Mouse (Mus musculus): ENCODE data around the gene Fhl3. TPM values are rescaled to one million over a fixed set of nuclear protein-coding genes. Genes with fewer than 3 reads are reported as not detected.
"Not testable (repeated sequence)": the region's sequence is repeated elsewhere in the genome, so short reads cannot be mapped to it uniquely, and the experiment has no call there.

Fhl3 gene
- polyA plus RNA-seq, 1 experiment, result 2.2 TPM

DNA sequence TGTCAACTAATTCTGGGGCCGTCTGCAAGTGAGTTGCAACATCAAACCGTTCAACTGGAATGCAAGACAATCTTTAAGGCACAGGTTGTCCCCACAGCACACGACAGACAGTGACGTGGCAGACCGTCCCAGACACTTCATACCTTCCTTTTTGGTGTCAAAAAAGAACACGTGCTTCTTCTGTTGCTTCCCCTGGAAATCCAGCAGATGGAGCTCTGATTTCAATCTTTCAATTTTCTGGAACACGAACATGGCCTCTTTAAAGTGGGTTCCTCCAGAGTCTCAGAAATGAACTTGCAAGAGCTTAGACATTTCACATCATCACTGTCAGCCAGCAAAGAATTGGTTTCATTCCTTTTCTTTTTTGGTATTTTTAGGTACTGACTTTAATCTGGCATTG is 18.2 kb upstream of the Fhl3 start:
- DNase-seq (ENCODE audit: extremely low spot score in 1 of 2, low spot score in 1 of 2), result no peak

- no peak for DNase-seq (ENCODE audit: extremely low spot score in 1 of 2, low spot score in 1 of 2)
These were observed 17.0 kb upstream of the Fhl3 start for GRCm38 (mm10) chr4:124683474-124683873.

DNA sequence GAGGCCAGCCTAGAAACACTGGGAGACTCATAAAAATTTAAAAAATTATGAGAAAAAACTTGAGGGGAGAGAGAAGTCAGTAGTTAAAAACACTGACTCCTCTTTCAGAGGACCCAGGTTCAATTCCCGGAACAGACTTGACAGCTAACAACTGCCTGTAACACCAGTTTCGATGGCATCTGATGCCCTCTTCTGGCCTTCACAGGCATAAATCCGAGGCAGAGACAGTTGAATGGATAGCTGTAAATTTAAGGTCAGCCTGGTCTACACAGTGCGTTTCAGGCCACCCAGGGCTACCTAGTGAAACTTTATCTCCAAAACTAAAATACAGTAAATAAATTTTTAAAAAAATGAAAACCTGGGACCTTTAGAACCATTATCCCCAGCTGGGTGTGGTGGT is 15.5 kb upstream of the Fhl3 start:
- DNase-seq (ENCODE audit: extremely low spot score in 1 of 2, low spot score in 1 of 2), result no peak

- no peak for DNase-seq (ENCODE audit: extremely low spot score in 1 of 2, low spot score in 1 of 2)
These were observed 15.0 kb upstream of the Fhl3 start for GRCm38 (mm10) chr4:124685453-124685852.

DNA sequence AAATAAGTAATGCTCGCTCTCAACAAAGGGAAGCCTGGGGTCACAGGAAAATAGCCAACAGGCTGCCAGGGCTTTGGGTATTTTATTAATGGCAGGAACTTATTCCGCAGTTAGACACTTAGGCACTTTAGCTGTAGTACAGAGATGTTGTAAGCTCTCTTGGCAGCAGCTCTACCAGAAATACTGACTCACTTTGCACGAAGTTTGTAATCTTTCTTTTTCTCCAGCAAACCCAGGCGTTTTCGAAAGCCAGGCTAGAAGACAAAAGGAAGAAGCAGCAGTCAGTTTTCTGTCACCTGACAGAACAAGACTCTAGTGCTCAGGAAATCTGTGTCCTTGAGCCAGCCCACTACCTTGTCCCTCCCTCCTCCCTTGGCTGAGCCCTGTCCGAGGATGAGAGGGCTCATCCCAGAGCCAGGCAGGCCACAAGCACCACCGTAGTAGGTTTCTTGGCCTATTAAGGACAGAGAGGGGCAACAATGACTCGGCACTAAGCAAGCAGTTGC is 14.6 kb upstream of the Fhl3 start:
- no peak for DNase-seq (ENCODE audit: extremely low spot score in 1 of 2, low spot score in 1 of 2)

- no peak for DNase-seq (ENCODE audit: extremely low spot score in 1 of 2, low spot score in 1 of 2)
These were observed 9.0 kb upstream of the Fhl3 start for GRCm38 (mm10) chr4:124691455-124691854.

GRCm38 (mm10) chr4:124692416-124692861 is 8.1 kb upstream of the Fhl3 start:
- DNase-seq (ENCODE audit: extremely low spot score in 1 of 2, low spot score in 1 of 2), result no peak

DNA sequence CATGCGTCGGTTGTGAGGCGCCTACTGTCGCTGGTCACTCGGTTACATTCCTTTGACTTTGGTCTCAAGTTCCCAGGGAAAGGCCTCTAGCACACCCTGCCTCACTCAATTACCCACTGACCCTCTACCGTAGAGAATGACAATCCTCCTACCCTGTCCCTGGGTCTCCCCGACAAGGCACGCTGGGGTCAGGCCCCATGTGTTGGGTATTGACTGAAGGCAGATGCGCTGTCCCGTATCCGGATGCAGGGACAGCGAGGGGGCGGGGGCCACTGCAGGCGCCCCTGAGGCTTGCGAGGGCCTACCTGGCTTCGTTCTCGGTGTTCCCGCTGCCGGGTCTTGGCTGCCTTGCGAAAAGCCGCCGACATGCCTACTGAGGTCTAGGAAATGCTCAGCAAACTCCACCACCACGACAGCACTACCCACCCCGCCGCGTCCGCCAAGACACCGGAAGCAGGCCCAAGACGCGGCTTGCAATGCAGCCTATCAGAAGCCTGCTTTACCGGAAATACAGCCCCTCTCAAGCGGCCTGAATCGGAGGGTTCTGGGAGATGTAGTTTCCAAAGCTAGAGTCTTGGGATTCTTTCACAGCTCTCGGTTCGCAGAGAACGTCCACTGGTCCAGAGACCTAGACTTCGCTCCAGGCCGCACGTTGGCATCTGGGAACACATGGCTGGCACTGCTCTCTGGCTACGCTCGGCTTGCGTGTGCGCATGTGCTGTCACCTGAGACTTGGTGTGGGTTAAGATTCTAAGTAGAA is 7.2 kb upstream of the Fhl3 start, which contains the start of gene Utp11:
TSS of gene Utp11 (minus strand) at position 466 of the 760 bp plus-strand sequence.
- peak; percentile 78 to 91 for DNase-seq (ENCODE audit: extremely low spot score in 1 of 2, low spot score in 1 of 2)

GRCm38 (mm10) chr4:124694572-124694971 is 5.9 kb upstream of the Fhl3 start:
- no peak for DNase-seq (ENCODE audit: extremely low spot score in 1 of 2, low spot score in 1 of 2)

DNA sequence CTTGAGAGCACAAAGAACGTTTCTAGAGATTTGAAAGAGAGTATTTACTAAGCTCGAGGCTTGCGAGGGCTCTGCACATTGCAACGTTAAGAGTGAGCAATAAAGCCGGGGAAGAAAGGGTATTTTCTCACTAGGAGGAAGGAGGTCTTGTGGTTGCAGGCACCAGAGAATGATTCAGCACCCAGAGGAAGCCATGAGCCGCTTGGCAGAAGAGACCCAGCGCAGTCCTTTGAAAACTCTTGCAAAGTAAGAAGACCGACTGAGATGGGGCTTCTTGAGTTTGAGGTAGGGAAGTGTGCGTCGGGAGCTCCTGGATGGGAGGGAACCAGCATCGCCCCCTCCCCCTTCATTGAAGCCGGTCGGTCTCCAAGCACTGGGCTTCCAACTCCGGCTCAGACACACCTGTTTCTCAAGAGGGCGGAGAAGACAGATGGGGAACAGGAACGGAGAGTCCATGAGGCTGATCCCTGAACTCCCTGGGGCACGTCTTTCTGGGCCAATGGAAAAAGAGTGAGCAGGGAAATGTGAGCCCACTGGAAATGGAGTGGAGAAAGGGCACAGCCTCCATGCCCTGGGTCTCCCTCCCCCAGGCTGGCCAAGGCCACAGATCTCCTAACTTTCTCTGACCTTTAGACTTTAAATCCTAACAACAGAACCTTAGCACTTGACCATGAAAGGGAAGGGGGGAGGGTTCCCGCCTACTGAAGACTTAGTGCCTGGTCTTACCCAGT is 4.5 kb upstream of the Fhl3 start:
- no peak for DNase-seq (ENCODE audit: extremely low spot score in 1 of 2, low spot score in 1 of 2)

- no peak for DNase-seq (ENCODE audit: extremely low spot score in 1 of 2, low spot score in 1 of 2)
These were observed 710 bp upstream of the Fhl3 start for GRCm38 (mm10) chr4:124699791-124700190.

- DNase-seq (ENCODE audit: extremely low spot score in 1 of 2, low spot score in 1 of 2), result no peak
These were observed 748 bp downstream of the Fhl3 start for GRCm38 (mm10) chr4:124701052-124701845.

DNA sequence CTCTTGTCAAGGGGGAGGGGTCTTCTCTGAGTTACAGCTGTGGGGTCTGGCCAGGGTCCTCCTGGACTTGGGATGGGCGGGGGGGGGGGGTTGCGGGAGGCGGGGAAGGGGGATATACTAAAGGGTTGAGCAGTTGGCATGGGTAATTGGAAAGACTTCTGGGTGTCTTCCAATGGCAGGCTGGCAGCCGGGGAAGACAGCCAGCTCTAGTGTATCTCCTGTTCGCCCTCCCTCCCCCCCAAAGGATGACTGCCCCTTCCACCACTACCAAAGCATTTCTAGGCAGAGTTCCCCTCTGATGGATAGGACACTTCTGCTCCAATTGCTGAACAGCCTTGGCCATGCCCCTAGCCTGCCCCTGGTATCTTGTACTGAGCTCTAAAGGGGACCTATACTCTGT is 1.4 kb downstream of the Fhl3 start:
- no peak for DNase-seq (ENCODE audit: extremely low spot score in 1 of 2, low spot score in 1 of 2)

GRCm38 (mm10) chr4:124703406-124703805 is 2.9 kb downstream of the Fhl3 start:
- no peak for DNase-seq (ENCODE audit: extremely low spot score in 1 of 2, low spot score in 1 of 2)

GRCm38 (mm10) chr4:124703881-124704796 is 3.6 kb downstream of the Fhl3 start:
- DNase-seq (ENCODE audit: extremely low spot score in 1 of 2, low spot score in 1 of 2), result no peak

DNA sequence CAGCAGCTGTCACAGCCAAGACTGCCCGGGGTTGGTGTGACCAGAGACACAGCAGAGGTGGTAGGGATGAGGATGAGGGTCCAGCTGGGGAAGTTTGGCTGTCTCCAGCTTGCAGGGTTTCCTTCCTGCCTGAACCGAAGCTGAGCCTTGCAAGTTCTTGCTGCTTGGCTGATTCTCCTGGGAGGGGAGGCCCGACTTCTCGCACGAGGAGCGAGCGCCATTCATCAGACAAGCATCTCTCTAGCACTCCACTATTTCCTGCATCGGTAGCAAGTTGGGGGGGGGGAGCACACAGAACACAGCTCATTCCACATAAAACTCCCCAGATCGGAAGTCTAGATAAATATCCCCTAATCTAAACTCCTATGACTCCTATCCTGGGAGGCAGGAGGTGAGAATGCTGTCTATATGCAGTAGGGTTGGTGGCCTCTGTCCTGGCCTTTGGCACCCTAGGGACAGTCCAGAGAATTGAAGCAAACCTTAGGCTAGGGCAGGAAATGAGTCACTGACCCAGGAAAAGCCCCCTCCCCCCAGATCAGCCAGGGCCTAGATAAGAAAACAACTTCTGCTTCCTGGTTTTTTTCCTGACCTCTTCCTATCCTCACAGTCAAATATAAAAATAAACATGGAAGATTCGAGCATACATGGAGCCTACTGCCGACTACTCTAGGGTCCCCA is 4.4 kb downstream of the Fhl3 start:
- no peak for DNase-seq (ENCODE audit: extremely low spot score in 1 of 2, low spot score in 1 of 2)

DNA sequence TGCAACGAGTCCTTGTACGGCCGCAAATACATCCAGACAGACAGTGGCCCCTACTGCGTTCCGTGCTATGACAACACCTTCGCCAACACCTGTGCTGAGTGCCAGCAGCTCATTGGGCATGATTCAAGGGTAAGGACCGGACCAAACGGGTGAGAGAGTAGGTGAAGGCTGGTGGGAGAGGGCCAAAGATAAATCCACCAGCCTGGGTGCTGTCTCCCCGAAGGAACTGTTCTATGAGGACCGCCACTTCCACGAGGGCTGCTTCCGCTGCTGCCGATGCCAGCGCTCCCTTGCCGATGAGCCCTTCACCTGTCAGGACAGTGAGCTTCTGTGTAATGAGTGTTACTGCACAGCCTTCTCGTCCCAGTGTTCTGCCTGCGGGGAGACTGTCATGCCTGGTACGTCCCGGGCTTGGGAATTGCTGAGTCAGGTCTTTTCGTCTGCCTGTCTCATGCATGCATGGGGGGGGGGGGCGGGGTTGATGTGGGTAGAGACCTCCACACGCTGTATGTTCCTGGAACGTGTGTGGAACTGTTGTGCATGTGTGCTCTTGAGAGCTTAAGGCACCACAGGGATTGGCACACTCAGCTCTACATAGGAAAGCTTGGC is 5.3 kb downstream of the Fhl3 start:
- DNase-seq (ENCODE audit: extremely low spot score in 1 of 2, low spot score in 1 of 2), result no peak

GRCm38 (mm10) chr4:124707381-124708199 is 7.1 kb downstream of the Fhl3 start:
- not testable (repeated sequence) for DNase-seq (ENCODE audit: extremely low spot score in 1 of 2, low spot score in 1 of 2)
